Mouse (Mus musculus): ENCODE measurements around the gene Csdc2. TPM values are rescaled to one million over a fixed set of nuclear protein-coding genes. Genes with fewer than 3 reads are reported as not detected.

The Csdc2 gene
- total and polyA plus RNA-seq, 2 experiments from 2014 or later, result 188 to 269 TPM

GRCm38 (mm10) chr15:81914668-81915067, 21.9 kb upstream of the Csdc2 start:
- Histone ChIP-seq H3K4me2 (ENCODE audit: low read depth, low read length) (no peak overlapping the region), H3K9ac (replicated peaks; ENCODE audit: low read length) (no peak overlapping the region), H3K9me3 (ENCODE audit: low read length) (no peaks in the 10 kb centered on the region), H3K27ac (no peak overlapping the region), H3K4me3 (ENCODE audit: low read length) (no peak overlapping the region), H3K27me3 (ENCODE audit: insufficient read depth, low read length) (no peaks in the 10 kb centered on the region), H3K36me3 (ENCODE audit: insufficient read depth, low read length) (peaks cover 70% of the 10 kb centered on the region), H3K4me1 (ENCODE audit: insufficient read depth, low read length) (0 out of 2 replicates have a peak, but pooled peaks cover 3% of the 10 kb centered on the region)
- WGBS, result 87% methylated on average over 5 of the region's 5 CpGs
- DNase-seq (ENCODE audit: low spot score) (no peak), ATAC-seq (no peak)
- TF ChIP-seq CTCF (IDR thresholded peaks at IDR 0.05; ENCODE audit: low read depth), result no peak

- TF ChIP-seq CTCF (IDR thresholded peaks at IDR 0.05; ENCODE audit: low read depth), result no peak
- ATAC-seq (no peak), DNase-seq (ENCODE audit: low spot score) (no peak)
- WGBS, result 85% methylated on average over 5 of the region's 5 CpGs
- Histone ChIP-seq H3K4me2 (ENCODE audit: low read depth, low read length) (no peak overlapping the region), H3K9me3 (ENCODE audit: low read length) (no peaks in the 10 kb centered on the region), H3K9ac (replicated peaks; ENCODE audit: low read length) (no peak overlapping the region), H3K4me1 (ENCODE audit: insufficient read depth, low read length) (0 out of 2 replicates have a peak, but pooled peaks cover 3% of the 10 kb centered on the region), H3K4me3 (ENCODE audit: low read length) (no peak overlapping the region), H3K27ac (no peak overlapping the region), H3K27me3 (ENCODE audit: insufficient read depth, low read length) (no peaks in the 10 kb centered on the region), H3K36me3 (ENCODE audit: insufficient read depth, low read length) (peaks cover 62% of the 10 kb centered on the region)
Measured at GRCm38 (mm10) chr15:81915663-81916062, 20.9 kb upstream of the Csdc2 start.

GRCm38 (mm10) chr15:81917201-81917600, 19.4 kb upstream of the Csdc2 start:
- no peak overlapping the region for H3K4me2 ChIP-seq (ENCODE audit: low read depth, low read length)
- no peak overlapping the region for H3K9ac ChIP-seq (replicated peaks; ENCODE audit: low read length)
- DNase-seq (ENCODE audit: low spot score) (no peak), ATAC-seq (no peak)
- H3K36me3 ChIP-seq (ENCODE audit: insufficient read depth, low read length), result peaks cover 47% of the 10 kb centered on the region
- H3K4me3 ChIP-seq (ENCODE audit: low read length), result no peak overlapping the region
- no peak overlapping the region for H3K27ac ChIP-seq
- no peak for TF ChIP-seq CTCF (IDR thresholded peaks at IDR 0.05; ENCODE audit: low read depth)
- no peaks in the 10 kb centered on the region for H3K9me3 ChIP-seq (ENCODE audit: low read length)
- H3K27me3 ChIP-seq (ENCODE audit: insufficient read depth, low read length), result no peaks in the 10 kb centered on the region
- 0 out of 2 replicates have a peak, but pooled peaks cover 3% of the 10 kb centered on the region for H3K4me1 ChIP-seq (ENCODE audit: insufficient read depth, low read length)
- WGBS, result 88% methylated on average over 12 of the region's 12 CpGs

DNA sequence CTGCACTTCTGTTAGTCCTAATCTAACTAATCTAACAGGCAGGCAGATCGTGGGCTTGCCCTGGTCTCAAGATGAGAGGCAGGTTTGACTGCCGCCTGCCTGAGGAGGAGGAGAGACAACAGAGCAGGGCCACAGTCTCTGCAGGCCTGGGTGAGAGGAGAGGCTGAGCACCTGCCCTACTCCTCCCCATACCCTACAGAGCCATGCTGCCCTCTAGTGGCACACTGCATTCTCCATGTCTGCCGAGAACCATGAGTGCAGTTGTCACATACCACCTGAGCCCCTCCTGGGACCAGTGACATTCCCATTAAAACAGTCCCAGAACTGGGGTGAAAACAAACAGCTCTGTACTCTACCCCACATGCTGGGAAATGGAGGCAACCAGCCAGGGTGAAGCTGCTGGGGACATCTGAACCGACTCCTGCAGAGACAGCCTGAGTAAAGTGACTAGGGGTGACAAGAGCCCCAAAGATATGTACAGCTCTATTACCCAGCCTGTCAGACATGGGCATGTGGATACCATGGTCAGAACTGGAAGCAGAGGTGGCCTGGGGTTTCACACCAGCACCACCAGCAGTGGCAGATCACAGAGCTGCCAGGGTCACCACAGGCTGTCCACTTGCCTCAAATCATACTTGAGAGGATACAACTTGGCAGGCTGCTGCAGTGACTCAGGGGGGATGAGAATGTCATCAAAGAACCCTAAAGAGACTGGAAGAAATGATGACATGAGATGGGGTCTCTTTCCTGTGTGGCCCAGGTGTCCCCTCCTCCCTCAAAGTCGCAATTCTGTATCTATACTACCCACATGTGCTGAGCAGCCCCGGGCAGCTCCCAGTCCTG, 18.7 kb upstream of the Csdc2 start:
- H3K4me1 ChIP-seq (ENCODE audit: insufficient read depth, low read length), result 0 out of 2 replicates have a peak, but pooled peaks cover 3% of the 10 kb centered on the region
- H3K9me3 ChIP-seq (ENCODE audit: low read length), result no peaks in the 10 kb centered on the region
- H3K9ac ChIP-seq (replicated peaks; ENCODE audit: low read length), result no peak overlapping the region
- DNase-seq (ENCODE audit: low spot score) (peak; percentile 66), ATAC-seq (no peak)
- H3K27me3 ChIP-seq (ENCODE audit: insufficient read depth, low read length), result no peaks in the 10 kb centered on the region
- TF ChIP-seq CTCF (IDR thresholded peaks at IDR 0.05; ENCODE audit: low read depth), result peak; percentile 83
- H3K4me2 ChIP-seq (ENCODE audit: low read depth, low read length), result no peak overlapping the region
- H3K4me3 ChIP-seq (ENCODE audit: low read length), result no peak overlapping the region
- 57% methylated on average over 6 of the region's 6 CpGs for WGBS
- no peak overlapping the region for H3K27ac ChIP-seq
- H3K36me3 ChIP-seq (ENCODE audit: insufficient read depth, low read length), result peaks cover 41% of the 10 kb centered on the region

- H3K4me2 ChIP-seq (ENCODE audit: low read depth, low read length), result no peak overlapping the region
- no peak for TF ChIP-seq CTCF (IDR thresholded peaks at IDR 0.05; ENCODE audit: low read depth)
- 0 out of 2 replicates have a peak, but pooled peaks cover 6% of the 10 kb centered on the region for H3K4me1 ChIP-seq (ENCODE audit: insufficient read depth, low read length)
- DNase-seq (ENCODE audit: low spot score) (no peak), ATAC-seq (no peak)
- H3K27ac ChIP-seq, result no peak overlapping the region
- no peaks in the 10 kb centered on the region for H3K27me3 ChIP-seq (ENCODE audit: insufficient read depth, low read length)
- H3K4me3 ChIP-seq (ENCODE audit: low read length), result no peak overlapping the region
- WGBS, result 78% methylated on average over 5 of the region's 5 CpGs
- peaks cover 29% of the 10 kb centered on the region for H3K36me3 ChIP-seq (ENCODE audit: insufficient read depth, low read length)
- H3K9me3 ChIP-seq (ENCODE audit: low read length), result no peaks in the 10 kb centered on the region
- H3K9ac ChIP-seq (replicated peaks; ENCODE audit: low read length), result no peak overlapping the region
Measured at GRCm38 (mm10) chr15:81919062-81919461, 17.5 kb upstream of the Csdc2 start.

GRCm38 (mm10) chr15:81920546-81921217, 15.9 kb upstream of the Csdc2 start:
- no peaks in the 10 kb centered on the region for H3K27me3 ChIP-seq (ENCODE audit: insufficient read depth, low read length)
- H3K36me3 ChIP-seq (ENCODE audit: insufficient read depth, low read length), result peaks cover 13% of the 10 kb centered on the region
- H3K27ac ChIP-seq, result peak overlapping the region; percentile 74
- H3K9ac ChIP-seq (replicated peaks; ENCODE audit: low read length), result no peak overlapping the region
- WGBS, result 45% methylated on average over 10 of the region's 10 CpGs
- H3K4me2 ChIP-seq (ENCODE audit: low read depth, low read length), result no peak overlapping the region
- H3K4me1 ChIP-seq (ENCODE audit: insufficient read depth, low read length), result peaks cover 15% of the 10 kb centered on the region
- H3K9me3 ChIP-seq (ENCODE audit: low read length), result no peaks in the 10 kb centered on the region
- no peak overlapping the region for H3K4me3 ChIP-seq (ENCODE audit: low read length)
- ATAC-seq (peak; percentile 66), DNase-seq (ENCODE audit: low spot score) (peak; percentile 70)
- no peak for TF ChIP-seq CTCF (IDR thresholded peaks at IDR 0.05; ENCODE audit: low read depth)
